Mouse (Mus musculus) frontal cortex, postnatal 25 days (tissue): Measurements from ENCODE around the gene Lamc3.
"Not testable (repeated sequence)": the region's sequence is repeated elsewhere in the genome, so short reads cannot be mapped to it uniquely, and the experiment has no call there.

Experiments used
- DNase-seq, 2 experiments: peaks; one replicate each; pipeline ENCODE4 v3.0.0; 2022; ENCODE audit warnings: low spot score in 2 of 2

Gene Lamc3

GRCm38 (mm10) chr2:31876446-31876845, 10.6 kb upstream of the Lamc3 start:
- no peak for DNase-seq

- DNase-seq, result no peak
Observed at GRCm38 (mm10) chr2:31878610-31879009, 8.5 kb upstream of the Lamc3 start.

- DNase-seq, result no peak
Observed at GRCm38 (mm10) chr2:31880868-31881267, 6.2 kb upstream of the Lamc3 start.

- no peak for DNase-seq
Observed at GRCm38 (mm10) chr2:31883061-31883460, 4.0 kb upstream of the Lamc3 start.

- peak; percentile 28 to 45 for DNase-seq
Observed at GRCm38 (mm10) chr2:31884806-31885205, 2.3 kb upstream of the Lamc3 start.

GRCm38 (mm10) chr2:31888871-31889270, 1.8 kb downstream of the Lamc3 start:
- no peak for DNase-seq

GRCm38 (mm10) chr2:31891219-31891618, 4.1 kb downstream of the Lamc3 start:
- no peak for DNase-seq

- no peak for DNase-seq
Observed at GRCm38 (mm10) chr2:31893110-31893669, 6.1 kb downstream of the Lamc3 start.

- DNase-seq, result no peak
Observed at GRCm38 (mm10) chr2:31894221-31894870, 7.3 kb downstream of the Lamc3 start.

- no peak for DNase-seq
Observed at GRCm38 (mm10) chr2:31900932-31901331, 13.8 kb downstream of the Lamc3 start.

- DNase-seq, result no peak
Observed at GRCm38 (mm10) chr2:31901659-31902362, 14.7 kb downstream of the Lamc3 start.

- no peak for DNase-seq
Observed at GRCm38 (mm10) chr2:31904089-31904488, 17.0 kb downstream of the Lamc3 start.

- no peak for DNase-seq
Observed at GRCm38 (mm10) chr2:31904622-31905021, 17.5 kb downstream of the Lamc3 start.

- DNase-seq, result no peak
Observed at GRCm38 (mm10) chr2:31905682-31906081, 18.6 kb downstream of the Lamc3 start.

GRCm38 (mm10) chr2:31906407-31906806, 19.3 kb downstream of the Lamc3 start:
- DNase-seq, result peak in 1 of 2 experiments; percentile 36

- DNase-seq, result no peak
Observed at GRCm38 (mm10) chr2:31912575-31912974, 25.5 kb downstream of the Lamc3 start.

GRCm38 (mm10) chr2:31914213-31914612, 27.1 kb downstream of the Lamc3 start:
- DNase-seq, result not testable (repeated sequence)

GRCm38 (mm10) chr2:31915112-31915511, 28.0 kb downstream of the Lamc3 start:
- peak; percentile 71 to 77 for DNase-seq

GRCm38 (mm10) chr2:31917636-31918035, 30.5 kb downstream of the Lamc3 start:
- no peak for DNase-seq

GRCm38 (mm10) chr2:31923645-31924044, 36.6 kb downstream of the Lamc3 start:
- no peak for DNase-seq

GRCm38 (mm10) chr2:31924811-31925210, 37.7 kb downstream of the Lamc3 start:
- no peak for DNase-seq

GRCm38 (mm10) chr2:31925936-31926335, 38.8 kb downstream of the Lamc3 start:
- DNase-seq, result no peak

GRCm38 (mm10) chr2:31929664-31930063, 42.6 kb downstream of the Lamc3 start:
- no peak for DNase-seq
